Mouse (Mus musculus): ENCODE measurements at regions not wholly inside any gene's neighbourhood (a gene's known extent, or its start where the extent isn't known, plus 50 kb on each side); places are given as distances from the start of the nearest gene placed in this dataset.

GRCm38 (mm10) chr7:136345051-136345450 is 549.4 kb upstream of the Mgmt start:
- Histone ChIP-seq H3K79me3 (ENCODE audit: low read depth) (no peaks in the 10 kb centered on the region), H3K27me3 (ENCODE audit: control insufficient read depth, insufficient read depth, insufficient read length) (no peaks in the 10 kb centered on the region), H3K4me3 (ENCODE audit: insufficient read depth, poor library complexity, severe bottlenecking) (no peak overlapping the region), H3K36me3 (ENCODE audit: control insufficient read depth, insufficient read depth) (no peaks in the 10 kb centered on the region), H3ac (ENCODE audit: control insufficient read depth, insufficient read length, low read depth) (no peak overlapping the region), H3K79me2 (ENCODE audit: control insufficient read depth, insufficient read depth) (no peaks in the 10 kb centered on the region)
- TF ChIP-seq FOSL1 (IDR thresholded peaks at IDR 0.05; ENCODE audit: insufficient read depth, low read length, poor library complexity, severe bottlenecking): no peak
- TF ChIP-seq MAX (IDR thresholded peaks at IDR 0.05): no peak
- TF ChIP-seq CTCF (IDR thresholded peaks at IDR 0.05; ENCODE audit: control insufficient read depth, insufficient read depth, insufficient read length): no peak
- no peak for TF ChIP-seq CEBPB (IDR thresholded peaks at IDR 0.05; ENCODE audit: low read depth)

GRCm38 (mm10) chr7:136346531-136346930 is 547.9 kb upstream of the Mgmt start:
- H3K27me3 ChIP-seq (ENCODE audit: control insufficient read depth, insufficient read depth, insufficient read length): no peaks in the 10 kb centered on the region
- no peaks in the 10 kb centered on the region for H3K79me3 ChIP-seq (ENCODE audit: low read depth)
- TF ChIP-seq USF1 (IDR thresholded peaks at IDR 0.05; ENCODE audit: low read depth) (no peak), CTCF (IDR thresholded peaks at IDR 0.05; ENCODE audit: control insufficient read depth, insufficient read depth, insufficient read length) (no peak), MYOG (IDR thresholded peaks at IDR 0.05; ENCODE audit: control insufficient read depth, extremely low read depth, insufficient read length) (no peak)
- H3K36me3 ChIP-seq (ENCODE audit: control insufficient read depth, insufficient read depth): no peaks in the 10 kb centered on the region
- H3K79me2 ChIP-seq (ENCODE audit: control insufficient read depth, insufficient read depth): no peaks in the 10 kb centered on the region
- no peak overlapping the region for H3K4me3 ChIP-seq (ENCODE audit: insufficient read depth, poor library complexity, severe bottlenecking)
- H3ac ChIP-seq (ENCODE audit: control insufficient read depth, insufficient read length, low read depth): no peak overlapping the region

GRCm38 (mm10) chr7:136348309-136348708 is 546.1 kb upstream of the Mgmt start:
- H3K79me2 ChIP-seq (ENCODE audit: control insufficient read depth, insufficient read depth): no peaks in the 10 kb centered on the region
- H3K4me3 ChIP-seq (ENCODE audit: insufficient read depth, poor library complexity, severe bottlenecking): no peak overlapping the region
- no peaks in the 10 kb centered on the region for H3K36me3 ChIP-seq (ENCODE audit: control insufficient read depth, insufficient read depth)
- H3ac ChIP-seq (ENCODE audit: control insufficient read depth, insufficient read length, low read depth): no peak overlapping the region
- H3K27me3 ChIP-seq (ENCODE audit: control insufficient read depth, insufficient read depth, insufficient read length): no peaks in the 10 kb centered on the region
- no peaks in the 10 kb centered on the region for H3K79me3 ChIP-seq (ENCODE audit: low read depth)
- TF ChIP-seq MAX (IDR thresholded peaks at IDR 0.05): no peak
- TF ChIP-seq CEBPB (IDR thresholded peaks at IDR 0.05; ENCODE audit: low read depth): no peak
- TF ChIP-seq CTCF (IDR thresholded peaks at IDR 0.05; ENCODE audit: control insufficient read depth, insufficient read depth, insufficient read length): no peak
- no peak for TF ChIP-seq USF1 (IDR thresholded peaks at IDR 0.05; ENCODE audit: low read depth)

GRCm38 (mm10) chr7:136349651-136350050 is 544.8 kb upstream of the Mgmt start:
- H3K79me3 ChIP-seq (ENCODE audit: low read depth): no peaks in the 10 kb centered on the region
- H3ac ChIP-seq (ENCODE audit: control insufficient read depth, insufficient read length, low read depth): no peak overlapping the region
- no peaks in the 10 kb centered on the region for H3K36me3 ChIP-seq (ENCODE audit: control insufficient read depth, insufficient read depth)
- H3K4me3 ChIP-seq (ENCODE audit: insufficient read depth, poor library complexity, severe bottlenecking): no peak overlapping the region
- no peaks in the 10 kb centered on the region for H3K79me2 ChIP-seq (ENCODE audit: control insufficient read depth, insufficient read depth)
- no peaks in the 10 kb centered on the region for H3K27me3 ChIP-seq (ENCODE audit: control insufficient read depth, insufficient read depth, insufficient read length)
- TF ChIP-seq USF1 (IDR thresholded peaks at IDR 0.05; ENCODE audit: low read depth) (no peak), FOSL1 (IDR thresholded peaks at IDR 0.05; ENCODE audit: insufficient read depth, low read length, poor library complexity, severe bottlenecking) (no peak), CTCF (IDR thresholded peaks at IDR 0.05; ENCODE audit: control insufficient read depth, insufficient read depth, insufficient read length) (no peak), MYOD1 (IDR thresholded peaks at IDR 0.05; ENCODE audit: control insufficient read depth, insufficient read length, low read depth) (no peak), MAX (IDR thresholded peaks at IDR 0.05) (no peak), MYOG (IDR thresholded peaks at IDR 0.05; ENCODE audit: control insufficient read depth, extremely low read depth, insufficient read length) (no peak)

- no peaks in the 10 kb centered on the region for H3K79me2 ChIP-seq (ENCODE audit: control insufficient read depth, insufficient read depth)
- H3K79me3 ChIP-seq (ENCODE audit: low read depth): no peaks in the 10 kb centered on the region
- H3K4me3 ChIP-seq (ENCODE audit: insufficient read depth, poor library complexity, severe bottlenecking): no peak overlapping the region
- TF ChIP-seq FOSL1 (IDR thresholded peaks at IDR 0.05; ENCODE audit: insufficient read depth, low read length, poor library complexity, severe bottlenecking) (no peak), USF1 (IDR thresholded peaks at IDR 0.05; ENCODE audit: low read depth) (no peak), CTCF (IDR thresholded peaks at IDR 0.05; ENCODE audit: control insufficient read depth, insufficient read depth, insufficient read length) (no peak), MAX (IDR thresholded peaks at IDR 0.05) (no peak), MYOG (IDR thresholded peaks at IDR 0.05; ENCODE audit: control insufficient read depth, extremely low read depth, insufficient read length) (no peak), MYOD1 (IDR thresholded peaks at IDR 0.05; ENCODE audit: control insufficient read depth, insufficient read length, low read depth) (no peak), CEBPB (IDR thresholded peaks at IDR 0.05; ENCODE audit: low read depth) (no peak)
- no peaks in the 10 kb centered on the region for H3K27me3 ChIP-seq (ENCODE audit: control insufficient read depth, insufficient read depth, insufficient read length)
- H3K36me3 ChIP-seq (ENCODE audit: control insufficient read depth, insufficient read depth): no peaks in the 10 kb centered on the region
- no peak overlapping the region for H3ac ChIP-seq (ENCODE audit: control insufficient read depth, insufficient read length, low read depth)
These were observed 537.4 kb upstream of the Mgmt start for GRCm38 (mm10) chr7:136357011-136357410.

- H3K36me3 ChIP-seq (ENCODE audit: control insufficient read depth, insufficient read depth): no peaks in the 10 kb centered on the region
- TF ChIP-seq FOSL1 (IDR thresholded peaks at IDR 0.05; ENCODE audit: insufficient read depth, low read length, poor library complexity, severe bottlenecking) (no peak), CTCF (IDR thresholded peaks at IDR 0.05; ENCODE audit: control insufficient read depth, insufficient read depth, insufficient read length) (no peak), MYOD1 (IDR thresholded peaks at IDR 0.05; ENCODE audit: control insufficient read depth, insufficient read length, low read depth) (no peak), MAX (IDR thresholded peaks at IDR 0.05) (no peak), CEBPB (IDR thresholded peaks at IDR 0.05; ENCODE audit: low read depth) (no peak), USF1 (IDR thresholded peaks at IDR 0.05; ENCODE audit: low read depth) (no peak), MYOG (IDR thresholded peaks at IDR 0.05; ENCODE audit: control insufficient read depth, extremely low read depth, insufficient read length) (no peak)
- no peak overlapping the region for H3K4me3 ChIP-seq (ENCODE audit: insufficient read depth, poor library complexity, severe bottlenecking)
- H3K27me3 ChIP-seq (ENCODE audit: control insufficient read depth, insufficient read depth, insufficient read length): no peaks in the 10 kb centered on the region
- no peak overlapping the region for H3ac ChIP-seq (ENCODE audit: control insufficient read depth, insufficient read length, low read depth)
- H3K79me2 ChIP-seq (ENCODE audit: control insufficient read depth, insufficient read depth): no peaks in the 10 kb centered on the region
- H3K79me3 ChIP-seq (ENCODE audit: low read depth): no peaks in the 10 kb centered on the region
These were observed 528.8 kb upstream of the Mgmt start for GRCm38 (mm10) chr7:136365318-136366211.
